Mouse (Mus musculus) monocyte, adult 5-6 weeks (primary cell): ENCODE measurements around the gene Zfp3. TPM values are rescaled to one million over a fixed set of nuclear protein-coding genes. Genes with fewer than 3 reads are reported as not detected.

Source experiments
- total RNA-seq: library from RNA; stranded (forward); fragments of 200-1000, 200-491, 200-594 nt; gene quantifications from 3 replicates; pipeline ENCODE4 v1.2.3, GENCODE M21; 2017

Gene Zfp3
- total RNA-seq, 1 experiment from 2014 or later = 2.1 TPM

Other genes with a start within 250 kb of the Zfp3 start
- not detected in 3 replicates for gene Vmo1, start 249.6 kb upstream of the Zfp3 start, total RNA-seq
- gene Gltpd2, start 245.0 kb upstream of the Zfp3 start, total RNA-seq = not detected in 3 replicates
- 181 to 224 TPM (median 209 TPM) in 3 replicates for gene Psmb6, start 238.8 kb upstream of the Zfp3 start, total RNA-seq
- not detected in 3 replicates for gene Gm40193, start 231.3 kb upstream of the Zfp3 start, total RNA-seq
- 5.1 to 22.0 TPM (median 11.1 TPM) in 3 replicates for gene Pld2, start 224.1 kb upstream of the Zfp3 start, total RNA-seq
- 50.8 to 81.3 TPM (median 55.8 TPM) in 3 replicates for gene Mink1, start 201.3 kb upstream of the Zfp3 start, total RNA-seq
- gene 4930544D05Rik, start 148.4 kb upstream of the Zfp3 start, total RNA-seq = not detected in 3 replicates
- gene Chrne, start 145.0 kb upstream of the Zfp3 start, total RNA-seq = 2.1 to 17.4 TPM (median 5.5 TPM) in 3 replicates
- gene Gp1ba, start 125.1 kb upstream of the Zfp3 start, total RNA-seq = 0.57 to 3.3 TPM in 2 of 3 replicates, not detected in the other
- gene Rnf167, start 117.0 kb upstream of the Zfp3 start, total RNA-seq = 89.4 to 129 TPM (median 90.9 TPM) in 3 replicates
- 41.1 to 62.6 TPM (median 43.5 TPM) in 3 replicates for gene Slc25a11, start 116.7 kb upstream of the Zfp3 start, total RNA-seq
- 527 to 871 TPM (median 568 TPM) in 3 replicates for gene Pfn1, start 109.6 kb upstream of the Zfp3 start, total RNA-seq
- 236 to 452 TPM (median 414 TPM) in 3 replicates for gene Eno3, start 107.0 kb upstream of the Zfp3 start, total RNA-seq
- gene Spag7, start 94.8 kb upstream of the Zfp3 start, total RNA-seq = 49.1 to 78.2 TPM (median 76.7 TPM) in 3 replicates
- gene Camta2, start 76.1 kb upstream of the Zfp3 start, total RNA-seq = 8.9 to 20.6 TPM (median 15.7 TPM) in 3 replicates
- 0.53 TPM in 1 of 3 replicates, not detected in the others for gene Inca1, start 64.1 kb upstream of the Zfp3 start, total RNA-seq
- 27.3 to 30.6 TPM (median 30.3 TPM) in 3 replicates for gene Kif1c, start 63.7 kb upstream of the Zfp3 start, total RNA-seq
- gene Scimp, start 48.4 kb downstream of the Zfp3 start, total RNA-seq = 13.5 to 64.4 TPM (median 25.6 TPM) in 3 replicates
- 69.4 to 95.6 TPM (median 71.4 TPM) in 3 replicates for gene Rabep1, start 80.6 kb downstream of the Zfp3 start, total RNA-seq
- gene Nup88, start 205.8 kb downstream of the Zfp3 start, total RNA-seq = 106 to 142 TPM (median 106 TPM) in 3 replicates
- gene Rpain, start 206.0 kb downstream of the Zfp3 start, total RNA-seq = 29.9 to 45.3 TPM (median 38.3 TPM) in 3 replicates
- gene C1qbp, start 218.8 kb downstream of the Zfp3 start, total RNA-seq = 7.7 to 23.8 TPM (median 11.4 TPM) in 3 replicates
- 11.4 to 25.4 TPM (median 19.8 TPM) in 3 replicates for gene Dhx33, start 240.2 kb downstream of the Zfp3 start, total RNA-seq